ENCODE assay signal across 9 mouse cellular contexts in the genomic region with DNA sequence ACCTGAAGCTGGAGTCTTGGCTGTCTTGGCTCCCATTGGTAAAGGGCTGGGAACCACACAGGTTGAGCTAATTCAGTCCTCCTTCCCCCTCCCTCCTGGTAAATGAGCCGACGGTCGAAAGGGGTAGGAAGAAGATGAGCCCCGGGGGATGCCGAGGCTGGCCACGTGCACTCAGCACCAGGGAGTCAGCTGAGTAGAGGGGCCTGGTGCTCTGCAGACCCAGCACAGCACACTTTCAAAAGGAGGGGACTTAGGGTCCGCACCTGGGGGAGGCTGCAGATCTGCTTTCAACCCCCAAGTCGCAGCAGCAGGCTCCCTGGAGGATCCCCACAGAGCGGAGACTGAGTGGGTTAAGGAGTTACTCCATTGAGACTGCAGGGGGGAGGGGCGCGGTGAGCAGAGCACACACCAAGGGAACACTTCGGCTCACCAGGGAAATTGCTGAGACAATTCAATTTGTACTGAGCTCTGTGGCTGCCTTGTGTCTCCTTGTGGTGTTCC. TPM values are rescaled to one million over a fixed set of nuclear protein-coding genes. Genes with fewer than 3 reads are reported as not detected.
DNase-seq lines count a peak whose midpoint lies in the region; ATAC-seq and TF ChIP-seq lines count a peak whose summit lies in the region.
"Had no signal": no experiment of that assay in that cellular context is flagged by ENCODE, and none has a peak within 500 bp of the region (broad histone marks: within the 10 kb centered on the region; RNA-seq: fewer than 3 reads in every experiment).

No protein-coding gene starts in this region.

- ATAC-seq in hindbrain, embryonic 12.5 days (ENCODE audit: low FRiP score): 0 out of 2 replicates have a peak, but pooled peaks have one; percentile 4
- ATAC-seq in neural tube, embryonic 11.5 days (ENCODE audit: insufficient read depth, low FRiP score, low TSS enrichment): peak; percentile 20
- no peak for ATAC-seq in inflammation-experienced regulatory T-cells, adult 6 months

- peak overlapping the region; percentile 41 for H3K9ac ChIP-seq in hindbrain, embryonic 12.5 days
- H3K9ac ChIP-seq in neural tube, embryonic 11.5 days (ENCODE audit: low read length): peak overlapping the region; percentile 44
- H3K9ac ChIP-seq: liver, embryonic 15.5 days had no signal

- TF ChIP-seq CTCF in kidney, adult 2 months (conservative IDR thresholded peaks at IDR 0.05; ENCODE audit: insufficient read depth, insufficient read length, low read depth, low read length): no peak

- peaks cover 12% of the 10 kb centered on the region for H3K4me1 ChIP-seq in kidney, adult 2 months (ENCODE audit: control insufficient read depth, insufficient read depth, low read length)
- peaks cover 52% of the 10 kb centered on the region for H3K4me1 ChIP-seq in hindbrain, embryonic 12.5 days
- peaks cover 41% of the 10 kb centered on the region for H3K4me1 ChIP-seq in neural tube, embryonic 11.5 days (ENCODE audit: control insufficient read depth, insufficient read depth, low read length)

- DNase-seq in kidney, postnatal 10 days: peak; percentile 47
- DNase-seq in kidney, adult 2 months: no peak
- DNase-seq in cerebellum, postnatal 14 days: peak; percentile 56 to 57
- DNase-seq in neural tube, embryonic 11.5 days (ENCODE audit: low spot score): peak; percentile 72
- no peak for DNase-seq in yolk sac, embryonic 10.5 days (ENCODE audit: low spot score)
- no peak for DNase-seq in c-Kit-positive CD71-positive TER-119-positive erythroid progenitor cells, embryonic 14.5 days (ENCODE audit: low spot score)

- H3K9me3 ChIP-seq in hindbrain, embryonic 12.5 days (replicated peaks): no peaks in the 10 kb centered on the region
- H3K9me3 ChIP-seq in neural tube, embryonic 11.5 days (ENCODE audit: control insufficient read depth, low read length): no peaks in the 10 kb centered on the region
- H3K9me3 ChIP-seq: liver, embryonic 15.5 days had no signal

- no peaks in the 10 kb centered on the region for H3K36me3 ChIP-seq in kidney, adult 2 months (ENCODE audit: control insufficient read depth, insufficient read depth, low read length)
- H3K36me3 ChIP-seq in hindbrain, embryonic 12.5 days: no peaks in the 10 kb centered on the region
- H3K36me3 ChIP-seq in neural tube, embryonic 11.5 days (ENCODE audit: control insufficient read depth, insufficient read depth, low read length): no peaks in the 10 kb centered on the region
- H3K36me3 ChIP-seq: liver, embryonic 15.5 days had no signal

- no peaks in the 10 kb centered on the region for H3K27me3 ChIP-seq in kidney, adult 2 months (replicated peaks; ENCODE audit: control insufficient read depth, insufficient read depth, low read length)
- H3K27me3 ChIP-seq in hindbrain, embryonic 12.5 days: 0 out of 2 replicates have a peak, but pooled peaks cover 2% of the 10 kb centered on the region
- H3K27me3 ChIP-seq in neural tube, embryonic 11.5 days (ENCODE audit: control insufficient read depth, insufficient read depth, low read length): no peaks in the 10 kb centered on the region

- H3K4me2 ChIP-seq in hindbrain, embryonic 12.5 days (replicated peaks): peak overlapping the region; percentile 94
- H3K4me2 ChIP-seq in neural tube, embryonic 11.5 days (ENCODE audit: low read depth): peak overlapping the region; percentile 96

- H3K4me3 ChIP-seq in kidney, adult 2 months (ENCODE audit: insufficient read depth, low read depth, low read length): no peak overlapping the region
- peak overlapping the region; percentile 87 for H3K4me3 ChIP-seq in hindbrain, embryonic 12.5 days
- H3K4me3 ChIP-seq in neural tube, embryonic 11.5 days (ENCODE audit: low read depth, low read length): peak overlapping the region; percentile 17; the same call in 1 of the 2 replicates

- H3K27ac ChIP-seq in kidney, adult 2 months (ENCODE audit: insufficient read depth, low read depth, low read length): no peak overlapping the region
- peak overlapping the region; percentile 98 for H3K27ac ChIP-seq in hindbrain, embryonic 12.5 days
- peak overlapping the region; percentile 69 for H3K27ac ChIP-seq in neural tube, embryonic 11.5 days (ENCODE audit: low read depth, low read length)
- H3K27ac ChIP-seq: liver, embryonic 15.5 days had no signal

- TF ChIP-seq POLR2A in kidney, adult 2 months (IDR thresholded peaks at IDR 0.05; ENCODE audit: low read depth, low read length): no peak

- 37% methylated on average over 12 of the region's 12 CpGs for WGBS in kidney, adult 2 months
- 1% methylated on average over 12 of the region's 12 CpGs for WGBS in hindbrain, embryonic 12.5 days
- 0% methylated on average over 10 of the region's 12 CpGs for WGBS in neural tube, embryonic 11.5 days

RNA-seq across cellular contexts. Expression of gene Ccdc85c, which starts 2.2 kb away (rescaled TPM):
- 15.7 and 19.4 TPM in 2 replicates for polyA plus RNA-seq in kidney, adult 2 months (2012; rRNA removed)
- polyA plus RNA-seq in hindbrain, embryonic 12.5 days (2016; fragmentation: Nextera tagmentation; extraction: Ambion mirVana): 15.2 and 16.3 TPM in 2 replicates
- polyA plus RNA-seq in neural tube, embryonic 11.5 days (2014; fragmentation: Nextera tagmentation; extraction: Ambion mirVana): 18.9 and 20.3 TPM in 2 replicates
- polyA plus RNA-seq in inflammation-experienced regulatory T-cells, adult 6 months (2017; shearing (Covaris generic)): under 1 TPM; 0.21 to 0.33 (median 0.28) TPM

RNA-seq across cellular contexts. Expression of gene Hhipl1, which starts 28.7 kb away (rescaled TPM):
- polyA plus RNA-seq in kidney, adult 2 months (2012; rRNA removed): 0.31 and 0.42 TPM in 2 replicates
- polyA plus RNA-seq in hindbrain, embryonic 12.5 days (2016; fragmentation: Nextera tagmentation; extraction: Ambion mirVana): 2.4 and 2.7 TPM in 2 replicates
- 1.0 TPM in 2 replicates for polyA plus RNA-seq in neural tube, embryonic 11.5 days (2014; fragmentation: Nextera tagmentation; extraction: Ambion mirVana)
- not detected for polyA plus RNA-seq in inflammation-experienced regulatory T-cells, adult 6 months (2017; shearing (Covaris generic))

RNA-seq across cellular contexts. Expression of gene Cyp46a1, which starts 56.8 kb away (rescaled TPM):
- 4.1 and 5.1 TPM in 2 replicates for polyA plus RNA-seq in kidney, adult 2 months (2012; rRNA removed)
- 14.2 and 15.6 TPM in 2 replicates for polyA plus RNA-seq in hindbrain, embryonic 12.5 days (2016; fragmentation: Nextera tagmentation; extraction: Ambion mirVana)
- polyA plus RNA-seq in neural tube, embryonic 11.5 days (2014; fragmentation: Nextera tagmentation; extraction: Ambion mirVana): 8.5 and 10.6 TPM in 2 replicates
- not detected for polyA plus RNA-seq in inflammation-experienced regulatory T-cells, adult 6 months (2017; shearing (Covaris generic))

Comparison
In these comparisons a context has a peak if more than half of its experiments do, and no peak if none do; other contexts are left out.
1. DNase-seq: peak in kidney, postnatal 10 days (single experiment), cerebellum, postnatal 14 days (2 of 2) and neural tube, embryonic 11.5 days (single experiment); none in kidney, adult 2 months (single experiment), yolk sac, embryonic 10.5 days (single experiment) and c-Kit-positive CD71-positive TER-119-positive erythroid progenitor cells, embryonic 14.5 days (single experiment).
2. RNA of gene Ccdc85c, which starts 2.2 kb away (polyA plus RNA-seq): 18.9 to 20.3 TPM in neural tube, embryonic 11.5 days, 15.7 to 19.4 TPM in kidney, adult 2 months and 15.2 to 16.3 TPM in hindbrain, embryonic 12.5 days; 0.21 to 0.33 TPM in inflammation-experienced regulatory T-cells, adult 6 months; every median in the first group is over 10 times any median in the second.